Mouse (Mus musculus): ENCODE measurements around the gene Kmo.

DNA sequence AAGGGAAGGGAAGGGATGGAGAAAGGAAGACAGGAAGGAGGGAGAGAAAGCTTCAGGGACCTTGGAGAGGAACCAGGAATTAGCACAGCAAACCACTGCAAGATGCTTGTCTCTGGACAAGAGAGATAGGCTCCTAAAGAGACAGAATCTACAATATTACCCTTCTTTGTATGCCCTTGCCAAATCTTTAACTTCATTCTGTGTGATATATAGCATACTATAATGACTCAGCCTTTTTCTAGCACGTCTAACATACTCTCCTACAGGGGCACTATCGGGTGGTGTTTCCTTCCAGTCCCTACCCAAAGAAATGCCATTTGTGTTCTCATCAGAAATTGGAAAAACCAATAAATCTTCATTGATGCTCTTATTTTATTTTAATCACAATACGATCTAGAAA is 10.9 kb downstream of the Kmo start:
- no peak for TF ChIP-seq MYOG (IDR thresholded peaks at IDR 0.05; ENCODE audit: control insufficient read depth, extremely low read depth, insufficient read length)
- no peak for TF ChIP-seq CTCF (IDR thresholded peaks at IDR 0.05; ENCODE audit: control insufficient read depth, insufficient read depth, insufficient read length)
